Mouse (Mus musculus) cerebral cortex, adult 2 months (tissue): ENCODE results near the gene Esyt1.

Source experiments
- WGBS: fragments of 180-500 bp; shearing (Covaris S2); methylation state at CpG from one replicate; pipeline ENCODE4 v1.1.7; 2018; 5-methylcytosine and 5-hydroxymethylcytosine counted together

Gene Esyt1

DNA sequence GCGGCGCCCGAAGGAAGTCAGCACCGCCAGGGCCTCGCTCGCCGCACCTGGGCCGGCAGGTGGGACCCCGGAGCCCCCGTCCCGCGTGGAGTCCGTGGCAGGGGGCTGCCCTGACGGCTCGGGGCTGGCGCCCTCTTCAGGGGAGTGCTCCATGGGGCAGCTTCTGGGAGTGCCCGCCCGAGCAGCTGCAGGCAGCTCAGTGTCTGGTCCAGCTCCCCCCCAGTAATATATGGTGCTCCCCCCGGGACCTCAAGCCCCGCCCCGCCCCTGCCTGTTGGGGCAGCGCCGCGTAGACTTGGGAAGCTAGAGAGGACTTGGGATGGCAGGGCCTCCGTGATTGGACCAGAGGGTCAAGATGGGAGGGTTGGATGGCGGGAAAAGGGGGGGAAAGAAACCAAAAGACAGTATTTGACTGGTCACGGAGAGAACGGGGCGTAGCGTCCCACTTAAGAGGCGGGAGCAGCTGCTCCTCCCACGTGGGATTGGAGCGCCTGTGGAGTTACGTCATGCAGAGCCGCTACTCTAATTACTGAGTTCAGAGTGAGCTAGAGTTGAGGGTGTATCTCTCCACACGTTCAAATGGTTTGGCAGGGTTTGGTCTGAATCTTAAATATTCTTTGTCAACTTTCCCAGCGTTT lies at the start of gene Esyt1:
Esyt1 (minus strand) TSS at position 201 of the 638 bp plus-strand sequence.
- under 1% methylated on average over 37 of the region's 37 CpGs for WGBS

DNA sequence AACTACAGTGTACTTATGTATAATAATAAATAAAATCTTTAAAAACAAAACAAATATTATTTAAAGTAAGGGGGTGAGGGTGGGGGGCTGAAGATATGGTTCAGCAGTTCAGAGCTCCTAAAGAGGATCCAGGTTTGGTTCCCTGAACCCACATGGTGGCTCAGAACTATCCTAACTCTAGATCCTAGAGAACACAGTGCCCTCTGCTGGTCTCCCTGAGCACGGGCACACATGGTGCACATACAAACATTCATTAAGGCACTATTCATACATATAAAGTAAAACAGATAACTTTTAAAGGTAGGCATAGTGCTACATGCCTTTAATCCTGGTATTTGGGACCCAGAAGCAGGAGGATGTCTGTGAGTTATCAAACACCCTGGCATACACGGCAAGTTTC lies 49.4 kb upstream of the Esyt1 start:
- 95% methylated on average over 2 of the region's 2 CpGs for WGBS

DNA sequence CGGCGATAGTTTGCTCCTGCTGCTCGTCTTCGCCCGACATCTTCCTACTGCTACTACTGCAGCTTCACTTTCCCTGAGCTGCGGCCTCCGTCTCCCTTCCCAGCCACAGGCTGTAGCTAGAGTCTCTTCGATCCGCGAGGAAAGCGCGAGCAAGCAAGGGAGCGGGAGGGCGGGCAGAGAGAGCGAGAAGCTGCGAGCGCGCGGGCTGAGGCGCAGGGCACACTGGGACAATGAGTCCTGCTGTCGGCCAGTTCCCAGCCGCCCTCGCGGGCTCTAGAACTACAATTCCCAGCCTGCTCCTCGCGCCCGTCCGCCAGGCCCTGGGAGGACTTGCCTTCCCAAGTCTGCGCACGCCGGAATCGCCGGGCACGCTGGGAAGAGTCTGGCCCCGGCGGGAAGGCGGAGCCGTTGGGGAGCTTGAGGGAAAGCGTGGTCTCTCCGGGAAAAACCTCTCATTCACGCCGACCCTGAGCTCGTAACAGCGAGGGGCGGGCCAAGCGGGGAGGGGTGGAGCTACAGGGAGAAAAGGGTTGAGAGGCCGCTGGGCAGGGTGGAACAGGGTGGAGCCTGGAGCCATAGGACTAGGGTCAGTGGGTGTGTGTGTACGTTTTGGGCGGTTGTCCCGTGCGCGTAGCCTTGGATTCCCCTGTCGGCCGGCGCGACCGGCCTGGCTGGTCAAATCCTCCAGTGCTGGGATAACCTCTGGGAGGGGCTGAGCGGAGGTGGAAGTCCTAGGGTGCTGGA lies 40.3 kb upstream of the Esyt1 start, which contains the start of gene Pa2g4:
Pa2g4 (minus strand) TSS at position 200 of the 744 bp plus-strand sequence.
- whole genome bisulfite sequencing = under 1% methylated on average over 58 of the region's 58 CpGs

DNA sequence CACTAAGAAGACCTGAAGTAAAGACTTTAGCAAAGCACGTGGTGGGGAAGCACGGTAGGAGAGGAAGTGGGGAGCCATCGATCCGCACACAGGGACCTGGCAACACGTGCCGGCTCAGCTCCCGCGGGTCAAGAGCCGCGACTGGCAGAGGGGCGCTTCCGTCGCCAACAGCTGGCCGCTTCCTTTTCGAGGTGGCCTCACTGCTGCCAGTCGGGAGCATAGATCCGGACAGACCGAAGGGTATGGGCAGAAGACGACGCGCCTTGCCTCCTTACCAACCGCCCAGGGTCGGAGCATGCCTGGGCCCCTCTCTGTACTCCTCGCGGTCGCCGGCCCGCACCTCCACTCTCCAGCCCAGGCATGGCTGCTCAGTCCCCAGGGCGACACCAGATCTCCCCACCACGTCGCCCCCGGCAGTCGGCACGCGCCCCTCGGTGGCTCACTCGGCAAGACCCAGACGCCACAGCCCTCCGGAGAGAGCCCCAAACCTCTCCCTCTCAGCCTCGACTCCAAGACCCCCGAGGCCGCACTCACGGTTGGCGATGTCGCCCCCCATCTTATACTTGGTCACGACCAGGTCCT lies 39.6 kb upstream of the Esyt1 start:
- whole genome bisulfite sequencing = under 1% methylated on average over 46 of the region's 46 CpGs

DNA sequence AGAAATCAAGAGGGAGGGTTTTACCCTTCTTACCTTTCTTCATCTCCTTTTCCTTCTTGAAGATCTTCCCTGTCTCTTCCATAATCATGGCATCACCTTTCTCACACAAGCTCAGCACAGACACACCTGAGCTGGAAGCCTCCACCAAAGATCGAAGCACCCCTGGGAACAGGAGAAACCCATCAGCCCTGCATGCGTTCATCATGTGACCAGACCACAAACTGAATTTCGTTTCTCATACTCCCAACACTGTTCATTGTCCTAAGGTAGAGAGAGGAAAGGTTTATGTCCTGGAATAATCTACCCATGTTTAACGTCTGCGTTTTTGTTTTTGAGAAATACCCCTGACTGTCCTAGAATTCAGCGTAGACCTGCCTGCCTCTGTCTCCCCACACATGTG lies 37.9 kb upstream of the Esyt1 start:
- 81% methylated on average over 6 of the region's 6 CpGs for WGBS

DNA sequence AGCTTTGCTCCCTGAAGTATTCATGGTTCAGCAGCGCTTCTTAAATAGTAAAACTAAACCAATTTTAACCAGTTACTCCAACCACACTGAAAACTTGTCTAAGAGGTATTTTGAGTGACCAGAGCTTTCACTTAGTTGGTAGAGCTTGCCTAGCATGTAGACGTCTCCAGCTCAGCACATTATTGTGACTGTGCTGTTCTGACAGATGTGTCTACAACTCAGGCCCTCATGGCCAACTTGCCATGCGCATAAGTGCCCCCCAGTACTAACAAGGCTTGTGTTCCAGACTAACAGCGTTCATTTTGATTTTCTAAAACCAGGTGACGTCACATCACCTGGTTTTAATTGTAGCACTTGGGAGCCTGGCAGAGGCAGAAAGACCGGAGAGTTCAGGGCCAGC lies 31.3 kb upstream of the Esyt1 start:
- WGBS = 80% methylated on average over 6 of the region's 6 CpGs

DNA sequence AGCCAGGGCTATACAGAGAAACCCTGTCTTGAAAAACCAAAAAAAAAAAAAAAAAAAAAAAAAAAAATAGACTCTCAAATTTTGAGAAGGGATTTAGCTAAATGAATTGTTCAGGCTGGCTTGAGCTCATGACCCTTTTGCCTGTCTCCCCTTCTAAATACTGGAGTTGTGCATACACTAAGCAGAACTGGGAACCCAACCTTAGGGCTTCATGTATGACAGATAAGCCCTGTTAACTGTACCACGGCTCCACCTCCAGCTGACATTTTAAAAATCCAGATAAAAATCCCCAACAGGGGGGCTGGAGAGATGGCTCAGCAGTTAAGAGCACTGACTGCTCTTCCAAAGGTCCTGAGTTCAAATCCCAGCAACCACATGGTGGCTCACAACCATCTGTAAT lies 29.9 kb upstream of the Esyt1 start:
- 92% methylated on average over 1 of the region's 1 CpGs for WGBS

DNA sequence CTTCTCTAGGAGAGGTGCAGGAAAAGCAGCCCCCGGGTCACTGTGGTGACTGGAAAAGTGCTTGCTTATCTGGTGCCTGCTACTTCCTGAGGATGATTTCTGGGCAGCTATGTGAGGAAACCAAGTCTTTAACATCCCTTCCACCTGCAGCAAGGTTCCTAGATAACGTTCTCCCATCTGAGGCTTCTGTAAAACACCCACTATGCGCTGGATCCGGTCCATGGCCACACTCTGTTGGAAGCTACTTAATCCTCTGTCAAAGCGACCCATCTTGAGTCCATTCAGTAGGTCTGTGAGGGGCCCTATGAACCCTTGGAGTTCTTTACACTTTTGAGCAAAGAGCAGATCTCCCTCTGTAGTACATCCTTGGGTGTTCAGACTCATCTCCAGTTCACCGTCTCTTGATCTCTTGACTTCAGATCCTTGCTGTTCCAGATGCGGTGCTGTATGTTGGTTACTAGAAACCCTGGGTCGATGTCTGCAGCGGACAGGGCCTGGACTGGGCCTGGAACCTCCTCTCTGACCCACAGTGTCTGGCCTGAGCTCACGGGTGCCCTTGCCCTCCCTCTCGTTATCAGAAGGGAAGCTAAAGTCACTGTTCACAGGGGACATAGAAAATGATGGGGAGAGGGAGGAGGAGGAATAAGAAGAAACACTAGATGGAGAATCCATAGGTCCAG lies 24.6 kb upstream of the Esyt1 start:
- 93% methylated on average over 11 of the region's 11 CpGs for WGBS

DNA sequence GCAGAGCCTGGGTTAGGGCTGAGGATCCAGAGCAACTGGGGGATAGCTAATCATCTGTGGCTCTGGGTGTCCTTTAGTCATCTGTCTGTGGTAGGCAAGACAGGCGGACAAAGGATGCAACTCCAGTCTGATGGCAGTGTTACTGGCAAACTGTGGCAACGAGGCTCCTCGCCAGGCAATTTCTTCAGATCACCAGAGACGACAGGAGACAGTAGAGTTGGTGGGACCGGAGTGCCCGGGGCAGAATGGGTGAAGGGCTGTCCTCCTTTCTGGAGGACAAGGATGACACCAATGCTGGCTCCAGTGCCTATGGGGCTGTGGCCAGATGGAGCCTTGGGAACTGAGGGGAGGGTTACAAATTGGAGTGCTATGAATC lies 24.0 kb upstream of the Esyt1 start:
- WGBS = 64% methylated on average over 6 of the region's 6 CpGs

DNA sequence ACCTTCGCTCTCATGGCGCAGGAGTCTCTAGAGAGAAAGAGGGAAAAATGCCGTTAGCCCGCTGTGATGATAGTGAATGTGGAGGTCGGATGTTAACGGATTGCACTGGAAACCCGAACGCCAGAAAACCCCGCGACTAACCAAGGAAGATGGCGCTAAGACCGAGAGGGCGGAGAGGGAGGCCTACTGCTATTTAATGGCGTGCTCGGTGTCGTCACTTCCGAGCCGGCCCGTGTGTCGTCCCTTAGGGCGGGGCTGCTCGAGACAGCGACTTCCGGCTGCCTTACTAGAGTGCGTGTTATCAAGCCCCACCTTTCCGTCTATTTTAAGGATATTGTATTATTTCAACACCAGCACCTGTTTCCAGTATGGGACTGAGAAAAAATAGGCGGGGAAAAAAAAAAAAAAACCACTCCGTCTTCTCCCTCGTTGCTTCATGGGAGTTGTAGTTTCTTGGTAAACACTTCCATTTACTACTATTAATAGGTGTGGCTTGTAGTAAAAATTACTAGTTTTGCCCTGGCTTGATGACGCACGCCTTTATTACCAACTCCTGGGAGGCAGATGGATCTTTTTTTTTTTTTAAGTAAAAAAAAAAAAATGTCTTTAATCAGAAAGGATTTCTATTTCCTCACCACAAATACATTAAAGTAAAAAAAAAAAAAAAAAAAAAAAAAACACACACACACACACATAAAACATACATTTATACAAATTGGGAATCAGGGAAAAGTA lies 23.4 kb upstream of the Esyt1 start, which contains the start of gene Rpl41:
Rpl41 (minus strand) TSS at position 359 of the 735 bp plus-strand sequence.
- under 1% methylated on average over 31 of the region's 31 CpGs for WGBS

DNA sequence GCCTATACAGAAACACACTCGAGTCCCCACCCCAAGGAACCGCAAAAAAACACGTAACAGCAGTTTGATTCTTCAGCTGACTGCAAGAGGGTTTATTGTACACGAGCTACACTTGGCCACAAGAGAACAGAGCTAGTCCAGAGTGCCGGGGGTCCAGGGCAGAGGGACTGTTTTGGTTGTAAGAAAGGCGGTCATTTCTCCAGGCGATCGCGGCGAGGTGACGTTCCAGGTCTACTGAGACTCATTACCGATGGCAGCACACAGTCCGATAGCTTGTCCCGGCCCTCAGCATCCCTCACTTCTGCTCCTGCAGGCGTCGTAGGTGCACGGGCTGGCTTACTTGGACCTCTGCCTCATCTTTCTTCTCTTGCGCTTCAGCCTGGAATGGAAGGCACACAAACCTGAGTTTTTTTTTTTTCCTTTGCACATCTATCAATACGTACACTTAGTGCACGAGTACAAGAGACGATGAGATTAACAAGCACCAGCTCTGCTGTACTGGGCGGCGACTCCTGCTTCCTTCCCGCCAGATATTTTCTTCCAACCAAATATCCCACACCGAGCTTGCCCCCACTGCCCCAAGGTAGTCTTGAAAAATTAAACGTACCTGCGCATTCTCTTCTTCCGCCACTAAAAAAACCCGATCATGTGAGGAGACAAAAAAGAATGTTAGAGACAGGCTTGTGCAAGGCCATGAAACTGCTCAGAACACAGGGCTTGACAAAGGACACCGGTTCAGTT lies 22.6 kb upstream of the Esyt1 start:
- under 1% methylated on average over 30 of the region's 30 CpGs for WGBS

DNA sequence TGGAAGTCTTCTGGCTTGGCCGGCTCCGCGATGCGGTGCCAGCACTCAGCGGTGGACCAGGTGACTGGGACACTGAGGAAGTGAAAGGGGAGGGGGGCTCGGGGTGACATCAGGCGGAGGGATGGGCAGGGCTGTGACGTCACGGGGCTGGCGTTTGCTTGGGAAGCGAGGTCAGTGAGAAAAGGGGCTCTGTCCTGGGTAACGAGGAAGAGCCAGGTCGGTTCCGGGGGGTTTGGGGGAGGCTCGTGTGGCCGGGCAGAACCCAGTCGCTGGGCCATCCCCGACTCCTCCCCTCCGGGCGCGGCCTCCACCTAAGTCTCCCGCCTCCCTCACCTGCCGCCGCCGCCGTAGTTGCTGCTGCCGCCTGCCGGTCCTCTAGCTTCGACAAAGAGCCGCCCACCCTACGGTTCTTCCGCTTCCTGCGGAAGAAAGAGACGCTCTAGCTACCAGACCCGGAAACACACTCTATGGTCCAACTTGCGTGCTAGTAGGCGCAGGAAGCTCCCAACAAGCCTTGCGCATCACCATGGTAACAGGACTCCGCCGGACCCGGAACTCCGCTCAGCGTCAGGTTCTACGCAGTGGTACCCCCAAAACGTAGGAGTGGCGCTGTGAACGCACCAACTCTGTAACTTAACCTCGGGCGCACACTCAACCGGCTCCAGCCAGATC lies 21.8 kb upstream of the Esyt1 start, which contains the start of gene Zc3h10:
Zc3h10 (minus strand) TSS at position 414 of the 672 bp plus-strand sequence.
- WGBS = under 1% methylated on average over 49 of the region's 50 CpGs

DNA sequence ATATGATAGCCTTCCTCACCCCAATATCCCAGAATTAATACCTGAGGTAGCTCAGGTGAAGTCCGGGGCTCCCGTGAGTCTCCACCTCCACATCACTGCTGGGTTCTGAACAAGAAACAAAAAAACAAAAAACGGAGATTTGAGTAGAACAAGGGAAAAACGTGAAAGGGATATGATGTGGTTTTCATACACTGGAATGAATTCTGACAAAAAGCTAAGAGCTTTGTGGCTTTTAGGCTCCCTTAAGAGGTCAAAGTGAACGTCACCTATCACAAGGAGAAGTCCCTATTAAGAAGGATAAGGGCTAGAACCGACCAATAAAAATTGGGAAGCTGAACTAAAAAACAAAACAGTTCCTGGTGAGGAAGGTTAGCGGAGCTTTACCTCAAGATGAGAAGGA lies 21.1 kb upstream of the Esyt1 start:
- 7% methylated on average over 7 of the region's 7 CpGs for WGBS

DNA sequence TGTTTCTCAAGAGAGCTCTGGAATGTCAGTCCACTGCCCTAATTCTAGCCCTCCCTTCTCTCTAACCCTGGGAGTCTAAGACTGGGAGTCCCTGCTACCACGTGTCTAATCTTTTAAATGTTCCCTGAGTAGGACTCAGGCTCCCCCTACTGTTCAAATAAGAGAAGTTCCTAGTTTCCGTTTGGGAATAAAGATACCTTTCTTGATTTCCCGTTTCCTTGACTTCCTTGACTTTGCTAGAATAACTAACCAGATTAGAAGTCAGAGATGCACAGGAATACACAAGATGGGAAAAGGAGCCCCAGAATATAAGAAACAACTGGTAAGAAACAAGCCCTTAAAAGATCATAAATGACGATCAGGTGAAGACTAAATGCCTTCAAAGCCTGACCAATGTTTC lies 20.7 kb upstream of the Esyt1 start:
- WGBS = 5% methylated on average over 4 of the region's 4 CpGs

DNA sequence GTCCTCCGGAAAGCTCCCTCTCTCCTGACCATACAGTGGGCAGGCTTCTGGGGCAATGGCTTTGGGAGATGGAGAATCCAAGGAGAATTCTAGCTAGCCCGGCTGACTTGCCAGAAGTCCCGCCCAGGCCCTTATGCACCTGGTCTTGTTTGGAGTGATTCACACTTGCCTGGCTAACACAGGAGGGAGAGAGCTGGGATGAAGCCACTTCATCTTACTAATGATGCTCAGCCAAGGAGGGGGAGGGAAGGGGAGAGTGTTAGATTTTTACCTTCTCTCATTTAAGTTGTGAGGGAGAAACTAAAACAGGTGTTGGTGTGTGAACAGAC lies 19.9 kb upstream of the Esyt1 start:
- WGBS = 87% methylated on average over 3 of the region's 3 CpGs

DNA sequence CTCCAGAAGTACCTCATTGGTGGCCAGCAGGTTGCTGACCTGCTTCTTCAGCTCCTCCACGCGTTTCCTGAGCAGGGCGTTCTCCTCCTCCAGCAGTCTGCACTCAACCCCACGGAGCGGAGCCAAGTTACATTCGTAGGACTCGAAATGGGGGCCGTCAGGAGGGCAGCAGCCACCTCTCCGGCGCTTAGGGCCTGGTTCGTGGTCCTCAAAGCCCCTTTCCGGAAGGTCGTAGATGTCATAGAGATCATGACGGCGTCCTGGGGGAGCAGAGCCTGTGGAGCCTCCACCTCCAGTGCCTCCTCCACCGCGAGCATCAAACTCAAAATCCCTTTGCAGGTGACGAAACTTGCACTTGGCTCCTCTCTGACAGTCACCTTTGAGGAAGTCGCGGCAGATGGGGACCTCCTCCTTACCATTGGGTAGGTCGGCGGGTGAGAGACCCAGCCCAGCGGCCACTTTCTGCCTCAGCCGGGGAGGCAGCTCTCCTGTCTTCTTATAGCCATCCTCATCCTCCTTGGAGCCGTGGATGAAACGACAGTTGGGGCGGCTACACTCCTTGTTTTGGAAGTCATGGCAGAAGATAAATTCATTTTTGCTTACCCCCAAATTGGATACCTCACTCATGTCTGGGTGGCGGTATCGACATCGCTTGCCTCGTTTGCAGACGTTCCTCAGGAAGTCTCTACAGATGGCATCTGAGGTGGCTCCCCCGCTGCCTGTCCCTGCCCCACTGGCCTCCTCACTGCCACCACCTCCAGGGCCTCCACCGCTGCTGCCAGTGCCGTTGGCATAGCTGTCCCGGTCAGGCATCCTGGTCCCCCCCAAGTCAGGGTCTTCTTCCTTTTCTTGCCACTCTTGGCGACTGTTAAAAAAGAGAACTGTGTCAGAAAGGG lies 19.3 kb upstream of the Esyt1 start:
- WGBS = 92% methylated on average over 37 of the region's 37 CpGs

DNA sequence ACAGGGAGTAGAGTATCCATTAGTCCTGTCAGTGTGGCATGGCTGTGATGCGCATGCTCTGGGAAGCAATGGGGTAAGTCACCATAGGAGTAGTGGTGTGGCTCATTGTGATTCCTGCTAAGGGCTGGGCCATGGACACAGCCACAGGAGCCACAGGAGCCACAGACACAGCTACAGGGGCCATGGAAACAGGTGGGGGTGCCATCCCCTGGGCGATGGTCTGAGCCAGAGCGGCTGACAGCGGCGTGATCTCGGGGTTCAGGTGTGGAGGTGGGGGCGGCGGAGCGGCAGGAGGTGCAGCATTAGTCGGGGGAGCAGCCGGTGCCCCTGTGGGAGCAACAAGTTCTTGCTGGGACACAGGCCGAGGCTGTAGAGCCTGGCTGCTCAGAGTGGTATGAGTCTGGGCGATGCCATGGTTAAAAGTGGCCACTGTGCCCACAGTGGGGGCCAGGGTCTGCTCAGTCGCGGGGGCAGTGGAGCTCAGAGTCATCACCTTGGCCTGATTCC lies 18.5 kb upstream of the Esyt1 start:
- WGBS = 97% methylated on average over 15 of the region's 15 CpGs

DNA sequence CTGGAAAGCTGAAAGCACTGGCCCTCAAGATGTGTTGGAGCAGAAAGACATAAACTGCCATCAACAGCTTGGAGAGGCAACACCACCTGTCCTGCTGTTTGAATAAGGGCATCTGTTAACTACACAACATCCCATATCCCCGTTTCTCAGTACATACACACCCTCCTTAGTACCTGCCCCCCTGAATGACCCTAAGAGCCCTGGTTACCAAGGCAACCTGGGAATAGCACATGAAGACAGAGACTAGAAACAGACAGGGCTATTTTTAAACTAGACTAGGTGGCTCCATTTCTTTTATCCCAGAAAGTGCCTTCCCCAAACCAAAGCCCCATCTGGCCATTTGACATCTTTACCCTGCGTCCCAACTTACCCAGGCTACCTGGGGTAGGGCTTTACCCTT lies 17.4 kb upstream of the Esyt1 start:
- 43% methylated on average over 2 of the region's 2 CpGs for WGBS

DNA sequence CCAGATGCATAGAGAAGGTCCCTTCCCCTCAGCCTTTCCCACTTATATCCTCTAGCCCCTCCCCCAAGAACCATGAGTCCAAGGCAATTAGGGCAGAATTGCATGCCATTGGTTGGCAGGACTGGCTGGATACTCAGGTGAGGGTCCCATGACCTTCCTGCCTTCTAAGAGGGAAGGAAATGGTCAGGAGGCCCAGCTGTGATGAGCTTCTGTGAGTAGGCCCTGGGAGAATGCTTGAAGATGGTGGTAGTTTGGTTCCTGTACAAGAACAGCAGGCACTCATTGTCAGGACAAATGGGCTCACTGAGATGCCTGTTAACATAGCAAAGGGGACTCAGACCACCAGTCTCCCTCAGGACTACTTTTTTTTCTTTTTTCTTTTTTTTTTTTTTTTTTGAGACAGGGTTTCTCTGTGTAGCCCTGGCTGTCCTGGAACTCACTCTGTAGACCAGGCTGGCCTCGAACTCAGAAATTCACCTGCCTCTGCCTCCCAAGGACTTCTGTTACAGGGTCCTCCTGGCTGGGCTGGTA lies 12.7 kb upstream of the Esyt1 start:
- 95% methylated on average over 1 of the region's 1 CpGs for WGBS
